Mouse (Mus musculus) stomach, embryonic 15.5 days (tissue): Measurements from ENCODE around the gene Fxr2. TPM values are rescaled to one million over a fixed set of nuclear protein-coding genes. Genes with fewer than 3 reads are reported as not detected.

Experiments used
- ATAC-seq: fragments of 200-750 bp; cut with Nextera tagmentation; 2 replicates; pipeline ENCODE4 v1.8.0; 2017; ENCODE audit warnings: low read depth, moderate number of reproducible peaks, moderate TSS enrichment; ENCODE audit not compliant: insufficient read depth, low FRiP score
- H3K27ac ChIP-seq: fragments of 300-500 bp; sonication (generic); 2 replicates; pipeline ENCODE4 v1.5.1; 2015; ENCODE audit warnings: mild to moderate bottlenecking, inconsistent platforms
- H3K27me3 ChIP-seq: fragments of 300-500 bp; sonication (generic); replicated peaks from 2 replicates; pipeline ENCODE4 v1.6.1; 2015; ENCODE audit warnings: inconsistent platforms
- H3K36me3 ChIP-seq: fragments of 300-500 bp; sonication (generic); 2 replicates; pipeline ENCODE4 v1.6.1; 2015; ENCODE audit warnings: inconsistent platforms
- H3K4me1 ChIP-seq: fragments of 300-500 bp; sonication (generic); 2 replicates; pipeline ENCODE4 v1.6.1; 2015; ENCODE audit warnings: inconsistent platforms
- H3K4me2 ChIP-seq: fragments of 300-500 bp; sonication (generic); 2 replicates; pipeline ENCODE4 v1.6.1; 2015; ENCODE audit warnings: mild to moderate bottlenecking, inconsistent platforms
- H3K4me3 ChIP-seq: fragments of 300-500 bp; sonication (generic); replicated peaks from 2 replicates; pipeline ENCODE4 v1.5.1; 2015; ENCODE audit warnings: inconsistent platforms
- H3K9ac ChIP-seq: fragments of 300-500 bp; sonication (generic); 2 replicates; pipeline ENCODE4 v1.6.1; 2015; ENCODE audit warnings: inconsistent platforms
- H3K9me3 ChIP-seq: fragments of 300-500 bp; sonication (generic); 2 replicates; pipeline ENCODE4 v1.6.1; 2016; ENCODE audit warnings: inconsistent platforms
- WGBS: fragments of 180-500 bp; shearing (Covaris S2); methylation state at CpG from one replicate; pipeline ENCODE4 v1.1.7; 2015; 5-methylcytosine and 5-hydroxymethylcytosine counted together
- polyA plus RNA-seq: library from polyadenylated mRNA; unstranded; fragments of >200 nt; fragmentation: Nextera tagmentation; extraction: Ambion mirVana; gene quantifications from 2 replicates; pipeline ENCODE4 v1.2.1, GENCODE M21; 2015

Fxr2 gene
- polyA plus RNA-seq, 1 experiment from 2014 or later = 21.0 TPM

DNA sequence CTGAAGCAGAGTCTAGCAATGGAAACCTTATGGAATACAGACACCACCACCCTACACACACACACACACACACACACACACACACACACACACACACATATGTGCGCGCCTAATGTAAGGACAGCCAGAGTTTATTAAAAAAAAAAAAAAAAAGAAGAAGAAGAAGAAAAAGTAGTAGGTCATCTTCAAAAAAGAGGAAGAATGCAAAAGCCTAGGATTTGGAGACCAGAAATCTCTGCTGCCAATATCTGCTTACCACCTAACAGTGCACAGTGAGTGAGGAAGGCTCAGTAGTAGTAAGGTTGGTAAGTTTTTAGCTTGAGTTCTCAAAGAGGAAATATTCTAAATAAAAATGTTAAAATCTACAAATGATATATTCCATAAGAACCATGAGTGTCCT, 46.4 kb downstream of the Fxr2 start:
- no peaks in the 10 kb centered on the region for H3K27me3 ChIP-seq
- ATAC-seq = no peak
- no peak overlapping the region for H3K27ac ChIP-seq
- H3K36me3 ChIP-seq = peaks cover 36% of the 10 kb centered on the region
- no peak overlapping the region for H3K9ac ChIP-seq
- 94% methylated on average over 2 of the region's 2 CpGs for WGBS
- H3K4me3 ChIP-seq = no peak overlapping the region
- peaks cover 29% of the 10 kb centered on the region for H3K4me1 ChIP-seq
- no peak overlapping the region for H3K4me2 ChIP-seq
- no peaks in the 10 kb centered on the region for H3K9me3 ChIP-seq

- peak overlapping the region; percentile 87; the same call in 1 of the 2 replicates for H3K9ac ChIP-seq
- no peak for ATAC-seq
- peaks cover 33% of the 10 kb centered on the region for H3K4me1 ChIP-seq
- peak overlapping the region; percentile 92 for H3K4me3 ChIP-seq
- no peaks in the 10 kb centered on the region for H3K27me3 ChIP-seq
- 89% methylated on average over 30 of the region's 30 CpGs for WGBS
- H3K36me3 ChIP-seq = peaks cover 28% of the 10 kb centered on the region
- H3K27ac ChIP-seq = no peak overlapping the region
- peak overlapping the region; percentile 87 for H3K4me2 ChIP-seq
- H3K9me3 ChIP-seq = no peaks in the 10 kb centered on the region
These were observed 47.5 kb downstream of the Fxr2 start for GRCm38 (mm10) chr11:69680136-69680855.

DNA sequence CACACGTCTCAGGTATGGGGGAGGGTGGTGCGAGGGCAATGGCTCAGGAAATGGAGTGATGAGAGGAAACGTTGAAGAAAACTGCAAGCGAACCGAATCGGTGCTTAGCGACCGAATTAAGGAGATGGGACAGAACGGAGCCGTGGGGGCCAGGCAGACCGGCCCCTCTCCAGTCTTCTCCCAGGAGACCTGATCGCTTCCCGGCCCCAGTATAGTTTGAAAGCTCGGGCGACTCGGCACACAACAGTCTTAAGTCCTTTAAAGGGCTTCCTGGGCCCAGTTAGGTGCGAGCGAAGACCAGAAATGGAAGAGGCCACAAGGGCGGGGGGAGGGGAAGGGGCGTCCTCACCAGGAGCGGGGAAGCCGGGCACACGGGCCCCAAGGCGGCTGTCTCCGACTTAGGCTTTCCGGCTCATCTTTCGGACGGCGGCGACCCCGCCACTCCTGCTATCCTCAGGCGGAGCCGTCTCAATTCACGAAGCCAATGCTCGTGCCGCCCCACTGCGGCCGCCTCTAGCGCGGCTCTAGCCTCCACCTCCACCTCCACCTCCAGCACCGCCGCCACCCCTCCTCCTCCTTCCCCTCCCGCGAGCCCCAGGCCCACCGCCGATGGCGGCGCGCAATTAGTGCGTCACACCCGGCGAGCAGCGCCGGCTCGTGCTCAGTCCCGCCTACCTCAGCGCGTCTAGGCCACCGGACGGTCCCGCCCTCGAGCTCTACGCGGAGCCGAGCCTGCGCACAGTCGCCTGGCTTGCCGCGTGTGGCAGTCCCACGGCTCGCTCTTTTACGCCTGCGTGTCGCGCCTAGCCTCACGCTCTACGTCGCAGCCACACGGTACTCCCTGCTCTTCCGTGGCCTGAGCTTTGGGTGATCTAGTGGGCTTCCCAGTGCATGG, 48.8 kb downstream of the Fxr2 start, which contains the start of gene Senp3:
Gene Senp3 (minus strand): TSS at position 771 of the 895 bp plus-strand sequence.
- H3K9ac ChIP-seq = peak within 1 kb of the TSS; percentile 87
- H3K36me3 ChIP-seq = peaks cover 16% of the 10 kb centered on the region
- H3K27me3 ChIP-seq = no peaks in the 10 kb centered on the region
- peak within 1 kb of the TSS; percentile 92 for H3K4me3 ChIP-seq
- H3K27ac ChIP-seq = peak within 1 kb of the TSS; percentile 98
- H3K9me3 ChIP-seq = no peaks in the 10 kb centered on the region
- WGBS = under 1% methylated on average over 80 of the region's 80 CpGs
- peak; percentile 94 for ATAC-seq
- peak within 1 kb of the TSS; percentile 87 for H3K4me2 ChIP-seq
- peaks cover 45% of the 10 kb centered on the region for H3K4me1 ChIP-seq

DNA sequence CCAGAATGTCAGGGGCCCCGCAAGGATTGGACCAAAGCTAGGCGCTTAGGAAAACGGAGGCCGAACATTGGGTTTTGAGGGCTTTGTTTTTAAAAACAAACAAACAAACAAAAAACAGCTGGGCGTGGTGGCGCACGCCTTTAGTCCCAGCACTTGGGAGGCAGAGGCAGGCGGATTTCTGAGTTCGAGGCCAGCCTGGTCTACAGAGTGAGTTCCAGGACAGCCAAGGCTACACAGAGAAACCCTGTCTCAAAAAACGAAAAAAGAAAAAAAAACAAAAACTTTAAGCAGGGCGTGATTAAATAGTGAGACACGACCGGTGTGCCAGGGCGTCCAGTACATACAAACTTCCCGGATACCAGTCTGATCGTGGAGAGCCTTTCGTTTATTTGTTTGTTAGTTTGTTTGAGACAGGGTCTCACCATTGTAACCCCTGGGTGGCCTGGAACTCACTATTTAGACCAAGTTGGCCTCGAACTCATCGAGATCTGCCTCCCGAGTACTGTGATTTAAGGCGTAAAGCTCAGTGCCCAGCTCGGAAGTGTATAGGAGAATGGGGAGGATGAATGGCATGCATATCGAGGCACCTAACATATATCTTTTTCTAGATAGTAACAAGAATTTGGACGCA, 49.5 kb downstream of the Fxr2 start:
- Histone ChIP-seq H3K4me2 (peak overlapping the region; percentile 87), H3K4me3 (peak overlapping the region; percentile 92), H3K27ac (peak overlapping the region; percentile 98), H3K36me3 (peaks cover 14% of the 10 kb centered on the region), H3K4me1 (peaks cover 48% of the 10 kb centered on the region), H3K9me3 (no peaks in the 10 kb centered on the region), H3K27me3 (no peaks in the 10 kb centered on the region), H3K9ac (peak overlapping the region; percentile 46)
- no peak for ATAC-seq
- 20% methylated on average over 24 of the region's 24 CpGs for WGBS

DNA sequence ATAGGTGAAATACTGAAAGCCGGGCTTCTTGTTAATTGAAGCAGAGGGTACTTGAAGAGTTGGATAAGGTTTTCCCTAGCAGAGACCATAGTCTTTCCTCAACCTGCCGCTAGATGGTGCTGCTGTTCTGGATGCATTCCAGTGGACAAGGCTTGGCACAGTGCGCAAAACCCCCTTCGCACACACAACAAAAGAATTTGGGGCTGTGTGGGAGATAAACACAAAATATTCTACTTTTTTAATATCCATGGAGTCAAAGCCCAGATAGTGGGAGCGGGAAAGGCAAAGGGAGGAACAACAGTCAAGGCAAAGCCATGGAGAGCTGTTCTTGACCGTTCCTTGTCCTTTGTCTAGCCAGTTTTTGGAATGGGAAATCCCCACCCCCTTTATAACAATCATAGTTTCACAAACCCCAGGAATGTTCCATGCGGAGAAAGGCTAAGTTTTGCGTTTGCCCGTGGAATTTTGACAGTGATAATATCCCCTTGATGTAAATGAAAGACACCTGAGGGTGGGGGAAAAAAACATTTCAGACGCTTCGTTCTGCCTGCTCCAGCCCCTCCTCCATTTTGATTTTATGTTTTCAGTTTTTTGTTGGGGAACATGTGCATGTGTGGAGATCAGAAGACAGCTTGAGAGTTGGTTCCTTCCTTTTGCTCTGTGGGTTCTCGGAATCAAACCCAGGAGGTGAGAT, 50.2 kb downstream of the Fxr2 start:
- peak overlapping the region; percentile 16; the same call in 1 of the 2 replicates for H3K9ac ChIP-seq
- H3K4me3 ChIP-seq = peak overlapping the region; percentile 92
- no peak for ATAC-seq
- no peaks in the 10 kb centered on the region for H3K27me3 ChIP-seq
- peaks cover 12% of the 10 kb centered on the region for H3K36me3 ChIP-seq
- H3K9me3 ChIP-seq = no peaks in the 10 kb centered on the region
- 13% methylated on average over 12 of the region's 12 CpGs for WGBS
- H3K4me2 ChIP-seq = peak overlapping the region; percentile 87
- H3K27ac ChIP-seq = peak overlapping the region; percentile 98
- peaks cover 48% of the 10 kb centered on the region for H3K4me1 ChIP-seq

- H3K4me3 ChIP-seq = 0 out of 2 replicates have a peak overlapping the region, but pooled peaks have one; percentile 92
- peaks cover 7% of the 10 kb centered on the region; the same call in 1 of the 2 replicates for H3K36me3 ChIP-seq
- peaks cover 48% of the 10 kb centered on the region for H3K4me1 ChIP-seq
- WGBS = 70% methylated on average over 7 of the region's 7 CpGs
- no peak overlapping the region for H3K9ac ChIP-seq
- H3K27me3 ChIP-seq = no peaks in the 10 kb centered on the region
- ATAC-seq = no peak
- H3K27ac ChIP-seq = peak overlapping the region; percentile 80
- no peak overlapping the region for H3K4me2 ChIP-seq
- H3K9me3 ChIP-seq = no peaks in the 10 kb centered on the region
These were observed 50.8 kb downstream of the Fxr2 start for GRCm38 (mm10) chr11:69683576-69683975.

DNA sequence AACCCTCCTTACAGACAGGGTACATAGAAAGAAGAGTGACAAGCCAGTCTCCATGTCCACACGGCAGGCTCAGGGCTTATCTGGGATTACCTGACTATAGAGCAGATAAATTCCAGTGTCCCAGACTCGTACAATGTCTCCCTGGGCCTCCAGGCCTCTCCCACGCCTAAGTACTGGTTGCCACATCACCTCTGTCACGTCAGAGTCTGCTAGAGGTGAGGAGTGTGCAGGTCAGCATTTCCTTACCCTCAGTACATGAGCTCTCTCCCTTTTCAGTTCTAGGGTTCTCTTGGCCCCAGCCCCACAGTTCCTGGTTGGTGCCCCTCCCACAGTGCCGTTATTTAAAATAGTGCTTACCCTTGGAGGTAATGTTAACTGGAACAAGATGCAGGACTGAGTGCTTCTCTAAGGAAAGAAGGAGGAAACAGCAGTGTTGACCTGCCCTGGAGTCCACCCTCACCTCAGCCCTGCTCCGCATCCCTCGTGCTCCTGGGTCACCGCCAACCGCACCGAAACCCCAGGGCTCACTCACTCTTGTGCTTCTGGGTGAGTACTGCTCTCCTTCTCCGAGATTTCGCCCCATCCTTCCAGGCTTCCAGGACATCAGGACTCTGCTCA, 51.4 kb downstream of the Fxr2 start:
- ATAC-seq = no peak
- Histone ChIP-seq H3K27me3 (no peaks in the 10 kb centered on the region), H3K4me3 (no peak overlapping the region), H3K4me2 (no peak overlapping the region), H3K4me1 (peaks cover 48% of the 10 kb centered on the region), H3K9me3 (no peaks in the 10 kb centered on the region), H3K9ac (no peak overlapping the region), H3K36me3 (0 out of 2 replicates have a peak, but pooled peaks cover 3% of the 10 kb centered on the region), H3K27ac (no peak overlapping the region)
- 72% methylated on average over 12 of the region's 12 CpGs for WGBS

GRCm38 (mm10) chr11:69684936-69685335, 52.1 kb downstream of the Fxr2 start:
- H3K4me3 ChIP-seq = no peak overlapping the region
- 90% methylated on average over 6 of the region's 6 CpGs for WGBS
- no peaks in the 10 kb centered on the region for H3K27me3 ChIP-seq
- H3K4me2 ChIP-seq = no peak overlapping the region
- no peak for ATAC-seq
- H3K9ac ChIP-seq = no peak overlapping the region
- H3K27ac ChIP-seq = peak overlapping the region; percentile 80; the same call in 1 of the 2 replicates
- H3K4me1 ChIP-seq = peaks cover 44% of the 10 kb centered on the region
- 0 out of 2 replicates have a peak, but pooled peaks cover 3% of the 10 kb centered on the region for H3K36me3 ChIP-seq
- no peaks in the 10 kb centered on the region for H3K9me3 ChIP-seq

GRCm38 (mm10) chr11:69685526-69686148, 52.8 kb downstream of the Fxr2 start, which contains the start of gene Tnfsf13:
Gene Tnfsf13, minus strand, starts transcription at chr11:69685784.
- Histone ChIP-seq H3K9ac (no peak within 1 kb of the TSS), H3K36me3 (no peaks in the 10 kb centered on the region), H3K4me1 (peaks cover 37% of the 10 kb centered on the region), H3K9me3 (no peaks in the 10 kb centered on the region), H3K4me3 (no peak within 1 kb of the TSS), H3K27me3 (no peaks in the 10 kb centered on the region), H3K27ac (peak within 1 kb of the TSS; percentile 80), H3K4me2 (peak within 1 kb of the TSS; percentile 19; the same call in 1 of the 2 replicates)
- ATAC-seq = no peak
- 55% methylated on average over 10 of the region's 10 CpGs for WGBS

GRCm38 (mm10) chr11:69686377-69686776, 53.6 kb downstream of the Fxr2 start:
- Histone ChIP-seq H3K27me3 (no peaks in the 10 kb centered on the region), H3K4me2 (peak overlapping the region; percentile 19; the same call in 1 of the 2 replicates), H3K4me3 (no peak overlapping the region), H3K9me3 (no peaks in the 10 kb centered on the region), H3K4me1 (peaks cover 31% of the 10 kb centered on the region), H3K9ac (no peak overlapping the region), H3K27ac (peak overlapping the region; percentile 80; the same call in 1 of the 2 replicates), H3K36me3 (no peaks in the 10 kb centered on the region)
- WGBS = 13% methylated on average over 4 of the region's 4 CpGs
- no peak for ATAC-seq
